Mouse (Mus musculus) E14TG2a.4 (cell line): Measurements from ENCODE around the gene Fam69a.

Experiments used
- CTCF ChIP-seq: conservative IDR thresholded peaks from 2 replicates; pipeline ENCODE4 v1.5.1; 2014; ENCODE audit warnings: low read length
- POU5F1 ChIP-seq: IDR thresholded peaks from 2 replicates; pipeline ENCODE4 v1.6.1; 2014; ENCODE audit warnings: low read length, borderline replicate concordance

DNA sequence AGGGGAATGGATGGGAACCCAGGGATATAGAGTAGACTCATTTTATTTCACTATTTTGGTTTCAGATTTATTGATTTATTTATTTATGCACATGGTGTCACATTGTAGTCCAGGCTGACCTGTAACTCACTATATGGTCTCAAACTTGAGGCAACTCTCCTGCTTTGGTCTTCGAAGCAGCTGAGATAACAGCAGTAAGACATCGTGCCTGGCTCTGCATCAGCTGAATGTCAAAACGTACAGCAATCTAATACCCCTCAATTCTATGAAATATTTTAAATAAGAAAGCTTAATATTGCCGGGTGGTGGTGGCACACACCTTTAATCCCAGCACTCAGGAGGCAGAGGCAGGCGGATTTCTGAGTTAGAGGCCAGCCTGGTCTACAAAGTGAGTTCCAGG, 75.9 kb downstream of the Fam69a start:
- no peak for TF ChIP-seq CTCF
- TF ChIP-seq POU5F1: no peak
